Mouse (Mus musculus): ENCODE measurements at regions not wholly inside any gene's neighbourhood (a gene's known extent, or its start where the extent isn't known, plus 50 kb on each side); places are given as distances from the start of the nearest gene placed in this dataset.

GRCm38 (mm10) chr2:61489762-61490161 lies 88.6 kb upstream of the Tank start:
- Histone ChIP-seq H3K4me3 (ENCODE audit: extremely low read depth, insufficient read depth, insufficient read length) (no peak overlapping the region), H3K27ac (ENCODE audit: insufficient read depth, low read length) (no peak overlapping the region), H3K27me3 (ENCODE audit: control insufficient read depth, insufficient read depth, low read length) (no peaks in the 10 kb centered on the region), H3K36me3 (ENCODE audit: control insufficient read depth, insufficient read depth, low read length) (no peaks in the 10 kb centered on the region), H3K4me1 (ENCODE audit: control insufficient read depth, insufficient read depth, insufficient read length) (no peaks in the 10 kb centered on the region; the same call in 1 of the 2 replicates)
- no peak for TF ChIP-seq CTCF (IDR thresholded peaks at IDR 0.05; ENCODE audit: extremely low read depth, insufficient read depth, insufficient read length, insufficient replicate concordance)
- TF ChIP-seq POLR2A (IDR thresholded peaks at IDR 0.05; ENCODE audit: low read depth, low read length): no peak
- DNase-seq (ENCODE audit: low read depth in 1 of 2, low spot score in 2 of 2): peak in 1 of 2 experiments; percentile 26
- 51% methylated on average over 10 of the region's 10 CpGs for WGBS

- no peak for TF ChIP-seq CTCF (IDR thresholded peaks at IDR 0.05; ENCODE audit: extremely low read depth, insufficient read depth, insufficient read length, insufficient replicate concordance)
- no peak for TF ChIP-seq POLR2A (IDR thresholded peaks at IDR 0.05; ENCODE audit: low read depth, low read length)
- DNase-seq (ENCODE audit: low read depth in 1 of 2, low spot score in 2 of 2): no peak
- H3K27ac ChIP-seq (ENCODE audit: insufficient read depth, low read length): no peak overlapping the region
- H3K27me3 ChIP-seq (ENCODE audit: control insufficient read depth, insufficient read depth, low read length): no peaks in the 10 kb centered on the region
- H3K4me1 ChIP-seq (ENCODE audit: control insufficient read depth, insufficient read depth, insufficient read length): no peaks in the 10 kb centered on the region
- WGBS: 44% methylated on average over 1 of the region's 1 CpGs
- H3K4me3 ChIP-seq (ENCODE audit: extremely low read depth, insufficient read depth, insufficient read length): no peak overlapping the region
- no peaks in the 10 kb centered on the region for H3K36me3 ChIP-seq (ENCODE audit: control insufficient read depth, insufficient read depth, low read length)
These were observed 94.6 kb upstream of the Tank start for GRCm38 (mm10) chr2:61483820-61484219.

GRCm38 (mm10) chr2:61476648-61477047 lies 101.7 kb upstream of the Tank start:
- no peak overlapping the region for H3K4me3 ChIP-seq (ENCODE audit: extremely low read depth, insufficient read depth, insufficient read length)
- DNase-seq (ENCODE audit: low read depth in 1 of 2, low spot score in 2 of 2): no peak
- no peaks in the 10 kb centered on the region for H3K36me3 ChIP-seq (ENCODE audit: control insufficient read depth, insufficient read depth, low read length)
- TF ChIP-seq POLR2A (IDR thresholded peaks at IDR 0.05; ENCODE audit: low read depth, low read length) (no peak), CTCF (IDR thresholded peaks at IDR 0.05; ENCODE audit: extremely low read depth, insufficient read depth, insufficient read length, insufficient replicate concordance) (no peak)
- WGBS: 89% methylated on average over 4 of the region's 4 CpGs
- no peaks in the 10 kb centered on the region for H3K4me1 ChIP-seq (ENCODE audit: control insufficient read depth, insufficient read depth, insufficient read length)
- H3K27ac ChIP-seq (ENCODE audit: insufficient read depth, low read length): no peak overlapping the region
- no peaks in the 10 kb centered on the region for H3K27me3 ChIP-seq (ENCODE audit: control insufficient read depth, insufficient read depth, low read length)

- WGBS: 72% methylated on average over 10 of the region's 10 CpGs
- H3K27me3 ChIP-seq (ENCODE audit: control insufficient read depth, insufficient read depth, low read length): no peaks in the 10 kb centered on the region
- H3K4me1 ChIP-seq (ENCODE audit: control insufficient read depth, insufficient read depth, insufficient read length): no peaks in the 10 kb centered on the region
These were observed 103.8 kb upstream of the Tank start for GRCm38 (mm10) chr2:61474626-61475025.

GRCm38 (mm10) chr2:61470521-61470920 lies 107.9 kb upstream of the Tank start:
- Histone ChIP-seq H3K27ac (ENCODE audit: insufficient read depth, low read length) (no peak overlapping the region), H3K4me3 (ENCODE audit: extremely low read depth, insufficient read depth, insufficient read length) (no peak overlapping the region), H3K27me3 (ENCODE audit: control insufficient read depth, insufficient read depth, low read length) (no peaks in the 10 kb centered on the region), H3K4me1 (ENCODE audit: control insufficient read depth, insufficient read depth, insufficient read length) (no peaks in the 10 kb centered on the region), H3K36me3 (ENCODE audit: control insufficient read depth, insufficient read depth, low read length) (no peaks in the 10 kb centered on the region)
- 88% methylated on average over 5 of the region's 5 CpGs for WGBS
- no peak for DNase-seq (ENCODE audit: low read depth in 1 of 2, low spot score in 2 of 2)
- TF ChIP-seq POLR2A (IDR thresholded peaks at IDR 0.05; ENCODE audit: low read depth, low read length) (no peak), CTCF (IDR thresholded peaks at IDR 0.05; ENCODE audit: extremely low read depth, insufficient read depth, insufficient read length, insufficient replicate concordance) (no peak)

More at GRCm38 (mm10) chr2:61474626-61475025, 103.8 kb upstream of the Tank start:
- no peak overlapping the region for H3K27ac ChIP-seq (ENCODE audit: insufficient read depth, low read length)
- no peak overlapping the region for H3K4me3 ChIP-seq (ENCODE audit: extremely low read depth, insufficient read depth, insufficient read length)
- no peak for DNase-seq (ENCODE audit: low read depth in 1 of 2, low spot score in 2 of 2)
- H3K36me3 ChIP-seq (ENCODE audit: control insufficient read depth, insufficient read depth, low read length): no peaks in the 10 kb centered on the region
- TF ChIP-seq POLR2A (IDR thresholded peaks at IDR 0.05; ENCODE audit: low read depth, low read length) (no peak), CTCF (IDR thresholded peaks at IDR 0.05; ENCODE audit: extremely low read depth, insufficient read depth, insufficient read length, insufficient replicate concordance) (no peak)

GRCm38 (mm10) chr2:61470064-61470463 lies 108.3 kb upstream of the Tank start:
- no peak for DNase-seq (ENCODE audit: low read depth in 1 of 2, low spot score in 2 of 2)
- TF ChIP-seq POLR2A (IDR thresholded peaks at IDR 0.05; ENCODE audit: low read depth, low read length): no peak
- no peak for TF ChIP-seq CTCF (IDR thresholded peaks at IDR 0.05; ENCODE audit: extremely low read depth, insufficient read depth, insufficient read length, insufficient replicate concordance)
- Histone ChIP-seq H3K4me1 (ENCODE audit: control insufficient read depth, insufficient read depth, insufficient read length) (no peaks in the 10 kb centered on the region), H3K36me3 (ENCODE audit: control insufficient read depth, insufficient read depth, low read length) (no peaks in the 10 kb centered on the region), H3K27me3 (ENCODE audit: control insufficient read depth, insufficient read depth, low read length) (no peaks in the 10 kb centered on the region), H3K4me3 (ENCODE audit: extremely low read depth, insufficient read depth, insufficient read length) (no peak overlapping the region), H3K27ac (ENCODE audit: insufficient read depth, low read length) (no peak overlapping the region)

GRCm38 (mm10) chr2:61455902-61456301 lies 122.5 kb upstream of the Tank start:
- peak in 1 of 2 experiments; percentile 19 for DNase-seq (ENCODE audit: low read depth in 1 of 2, low spot score in 2 of 2)
- H3K36me3 ChIP-seq (ENCODE audit: control insufficient read depth, insufficient read depth, low read length): no peaks in the 10 kb centered on the region
- H3K4me3 ChIP-seq (ENCODE audit: extremely low read depth, insufficient read depth, insufficient read length): no peak overlapping the region
- no peaks in the 10 kb centered on the region for H3K4me1 ChIP-seq (ENCODE audit: control insufficient read depth, insufficient read depth, insufficient read length)
- H3K27me3 ChIP-seq (ENCODE audit: control insufficient read depth, insufficient read depth, low read length): no peaks in the 10 kb centered on the region
- TF ChIP-seq CTCF (IDR thresholded peaks at IDR 0.05; ENCODE audit: extremely low read depth, insufficient read depth, insufficient read length, insufficient replicate concordance) (peak; percentile 59; the same call in 1 of the 2 replicates), POLR2A (IDR thresholded peaks at IDR 0.05; ENCODE audit: low read depth, low read length) (no peak)
- 30% methylated on average over 5 of the region's 5 CpGs for WGBS
- H3K27ac ChIP-seq (ENCODE audit: insufficient read depth, low read length): no peak overlapping the region
